Mouse (Mus musculus) heart, embryonic 10.5 days (tissue): ENCODE measurements around the gene Panx1. TPM values are rescaled to one million over a fixed set of nuclear protein-coding genes. Genes with fewer than 3 reads are reported as not detected.

ENCODE experiments used
- DNase-seq: peaks from one replicate; pipeline ENCODE4 v3.0.0-alpha.2; 2017; ENCODE audit warnings: low spot score
- H3K27ac ChIP-seq: fragments of 300-500 bp; sonication (generic); 2 replicates; pipeline ENCODE4 v1.5.1; 2016; ENCODE audit warnings: mild to moderate bottlenecking
- H3K27me3 ChIP-seq: fragments of 300-500 bp; sonication (generic); 2 replicates; pipeline ENCODE4 v1.6.1; 2016; ENCODE audit warnings: mild to moderate bottlenecking; ENCODE audit not compliant: poor library complexity, insufficient read depth, severe bottlenecking
- H3K36me3 ChIP-seq: fragments of 300-500 bp; sonication (generic); 2 replicates; pipeline ENCODE4 v1.6.1; 2016; ENCODE audit warnings: mild to moderate bottlenecking, moderate library complexity
- H3K4me1 ChIP-seq: fragments of 300-500 bp; sonication (generic); 2 replicates; pipeline ENCODE4 v1.6.1; 2016; ENCODE audit warnings: mild to moderate bottlenecking
- H3K4me3 ChIP-seq: fragments of 300-500 bp; sonication (generic); 2 replicates; pipeline ENCODE4 v1.5.1; 2016; ENCODE audit warnings: mild to moderate bottlenecking, moderate library complexity
- H3K9me3 ChIP-seq: fragments of 300-500 bp; sonication (generic); 2 replicates; pipeline ENCODE4 v1.6.1; 2016; ENCODE audit warnings: mild to moderate bottlenecking, moderate library complexity
- WGBS: fragments of 180-500 bp; shearing (Covaris S2); methylation state at CpG from one replicate; pipeline ENCODE4 v1.1.7; 2016; 5-methylcytosine and 5-hydroxymethylcytosine counted together
- polyA plus RNA-seq: library from polyadenylated mRNA; unstranded; fragments of >200 nt; fragmentation: Nextera tagmentation; extraction: Ambion mirVana; gene quantifications from 2 replicates; pipeline ENCODE4 v1.2.1, GENCODE M21; 2016

Gene Panx1
- polyA plus RNA-seq, 1 experiment from 2014 or later, result 43.7 TPM

DNA sequence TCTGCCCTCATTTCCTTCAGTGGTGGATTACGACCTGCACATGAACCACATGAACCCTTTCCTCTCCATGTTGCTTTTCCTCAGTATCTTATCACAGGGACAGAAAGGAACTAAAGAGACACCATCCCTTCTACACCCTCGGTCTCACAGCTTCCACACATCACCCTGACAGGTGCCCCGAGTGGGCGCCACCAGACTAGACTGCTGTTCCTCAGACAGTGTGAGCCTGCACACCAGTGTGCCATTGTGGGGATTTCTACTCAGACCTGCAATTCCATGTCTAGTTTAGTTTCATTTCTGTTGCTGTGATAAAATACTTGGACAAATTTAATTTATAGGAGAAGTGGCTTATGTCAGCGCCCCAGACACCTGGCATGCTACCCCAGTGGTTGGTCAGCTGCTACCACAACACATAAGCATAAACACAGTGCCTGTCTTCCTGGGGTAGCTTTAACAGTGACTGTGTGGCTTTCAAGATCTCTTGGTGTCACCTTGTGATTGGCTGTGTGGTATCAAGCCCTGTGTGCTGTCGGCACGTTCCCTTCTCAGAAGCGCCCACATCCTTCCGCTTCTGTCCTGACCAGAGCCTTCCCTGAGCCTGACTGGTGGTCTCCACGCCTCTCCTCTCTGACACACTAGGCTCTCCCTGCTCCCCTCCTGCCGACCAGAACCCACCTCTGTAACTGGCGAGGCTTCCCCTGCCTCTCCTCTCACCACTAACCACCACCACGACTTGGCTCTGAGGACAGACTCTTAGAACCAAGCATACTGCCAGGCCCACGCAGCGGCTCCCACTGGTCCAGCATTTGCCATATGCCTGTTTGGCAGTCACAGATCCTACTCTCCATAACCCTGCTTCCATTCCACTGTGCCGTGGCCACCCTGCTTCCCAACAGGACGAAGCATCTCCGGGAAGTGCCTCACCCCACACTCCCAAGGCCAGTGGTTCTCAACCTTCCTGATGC is 27.2 kb downstream of the Panx1 start:
- WGBS, result 67% methylated on average over 18 of the region's 18 CpGs
- Histone ChIP-seq H3K4me3 (no peak overlapping the region), H3K4me1 (peaks cover 3% of the 10 kb centered on the region), H3K36me3 (peaks cover 12% of the 10 kb centered on the region), H3K27me3 (no peaks in the 10 kb centered on the region), H3K27ac (no peak overlapping the region), H3K9me3 (no peaks in the 10 kb centered on the region)
- no peak for DNase-seq

GRCm38 (mm10) chr9:15015223-15015956 is 29.9 kb downstream of the Panx1 start:
- H3K9me3 ChIP-seq, result no peaks in the 10 kb centered on the region
- WGBS, result 53% methylated on average over 7 of the region's 7 CpGs
- DNase-seq, result no peak
- no peak overlapping the region for H3K27ac ChIP-seq
- no peaks in the 10 kb centered on the region for H3K27me3 ChIP-seq
- no peak overlapping the region for H3K4me3 ChIP-seq
- H3K4me1 ChIP-seq, result peaks cover 7% of the 10 kb centered on the region
- peaks cover 7% of the 10 kb centered on the region for H3K36me3 ChIP-seq

- H3K36me3 ChIP-seq, result peaks cover 26% of the 10 kb centered on the region
- H3K9me3 ChIP-seq, result no peaks in the 10 kb centered on the region
- no peak overlapping the region for H3K27ac ChIP-seq
- H3K27me3 ChIP-seq, result no peaks in the 10 kb centered on the region
- DNase-seq, result no peak
- H3K4me1 ChIP-seq, result peaks cover 25% of the 10 kb centered on the region; the same call in 1 of the 2 replicates
- 87% methylated on average over 14 of the region's 14 CpGs for WGBS
- no peak overlapping the region for H3K4me3 ChIP-seq
Measured at GRCm38 (mm10) chr9:15007566-15007965, 37.7 kb downstream of the Panx1 start.

GRCm38 (mm10) chr9:15004298-15004685 is 41.0 kb downstream of the Panx1 start:
- Histone ChIP-seq H3K4me3 (no peak overlapping the region), H3K4me1 (peaks cover 14% of the 10 kb centered on the region; the same call in 1 of the 2 replicates), H3K36me3 (peaks cover 23% of the 10 kb centered on the region), H3K9me3 (no peaks in the 10 kb centered on the region), H3K27me3 (no peaks in the 10 kb centered on the region), H3K27ac (no peak overlapping the region)
- no peak for DNase-seq
- 72% methylated on average over 9 of the region's 9 CpGs for WGBS

- Histone ChIP-seq H3K27ac (no peak overlapping the region), H3K4me1 (peaks cover 14% of the 10 kb centered on the region; the same call in 1 of the 2 replicates), H3K27me3 (no peaks in the 10 kb centered on the region), H3K9me3 (no peaks in the 10 kb centered on the region), H3K4me3 (no peak overlapping the region), H3K36me3 (peaks cover 23% of the 10 kb centered on the region)
- 59% methylated on average over 10 of the region's 10 CpGs for WGBS
- DNase-seq, result no peak
Measured at GRCm38 (mm10) chr9:15003676-15004297, 41.5 kb downstream of the Panx1 start.

DNA sequence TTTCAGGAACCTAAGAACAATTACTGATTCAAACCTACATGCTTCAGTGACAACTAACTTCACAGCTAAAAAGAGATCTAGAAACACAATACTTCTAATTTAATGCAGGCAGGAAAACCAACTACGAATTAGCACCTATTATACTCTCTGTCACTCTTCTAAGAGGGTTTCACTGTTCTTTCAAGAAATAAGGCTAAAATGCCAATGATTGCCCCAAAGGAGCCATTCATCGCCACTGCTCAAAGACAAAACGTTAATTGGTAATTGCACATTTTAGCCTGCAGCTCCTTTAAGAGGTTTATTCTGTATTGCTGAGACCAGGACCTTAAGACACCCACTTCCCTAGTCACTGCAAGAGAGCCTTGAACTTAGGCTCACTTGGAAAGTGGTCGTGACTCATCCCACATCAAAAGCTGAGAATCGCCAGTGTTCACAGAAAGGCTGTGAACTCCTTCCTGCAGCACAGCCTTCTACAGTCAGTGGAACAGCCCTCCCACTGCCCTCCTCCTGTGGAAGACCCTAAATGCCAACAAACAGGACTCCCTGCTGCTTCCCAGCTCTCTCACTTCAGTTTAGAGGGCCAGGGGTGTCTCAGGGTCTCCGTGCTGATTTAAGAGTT is 42.2 kb downstream of the Panx1 start:
- DNase-seq, result no peak
- peaks cover 14% of the 10 kb centered on the region; the same call in 1 of the 2 replicates for H3K4me1 ChIP-seq
- no peaks in the 10 kb centered on the region for H3K9me3 ChIP-seq
- peaks cover 23% of the 10 kb centered on the region for H3K36me3 ChIP-seq
- 51% methylated on average over 6 of the region's 6 CpGs for WGBS
- no peaks in the 10 kb centered on the region for H3K27me3 ChIP-seq
- no peak overlapping the region for H3K27ac ChIP-seq
- H3K4me3 ChIP-seq, result no peak overlapping the region

GRCm38 (mm10) chr9:14998790-14999189 is 46.5 kb downstream of the Panx1 start:
- H3K4me1 ChIP-seq, result peaks cover 5% of the 10 kb centered on the region; the same call in 1 of the 2 replicates
- H3K27ac ChIP-seq, result no peak overlapping the region
- no peaks in the 10 kb centered on the region for H3K9me3 ChIP-seq
- no peak overlapping the region for H3K4me3 ChIP-seq
- H3K36me3 ChIP-seq, result no peaks in the 10 kb centered on the region
- DNase-seq, result peak; percentile 63
- WGBS, result 84% methylated on average over 9 of the region's 9 CpGs
- H3K27me3 ChIP-seq, result no peaks in the 10 kb centered on the region

GRCm38 (mm10) chr9:14997271-14998055 is 47.8 kb downstream of the Panx1 start:
- 73% methylated on average over 11 of the region's 11 CpGs for WGBS
- H3K4me1 ChIP-seq, result no peaks in the 10 kb centered on the region
- H3K9me3 ChIP-seq, result no peaks in the 10 kb centered on the region
- no peaks in the 10 kb centered on the region for H3K27me3 ChIP-seq
- no peak overlapping the region for H3K27ac ChIP-seq
- H3K36me3 ChIP-seq, result no peaks in the 10 kb centered on the region
- no peak overlapping the region for H3K4me3 ChIP-seq
- DNase-seq, result no peak

- WGBS, result 66% methylated on average over 1 of the region's 1 CpGs
- Histone ChIP-seq H3K27ac (no peak overlapping the region), H3K4me1 (no peaks in the 10 kb centered on the region), H3K36me3 (no peaks in the 10 kb centered on the region), H3K27me3 (no peaks in the 10 kb centered on the region), H3K9me3 (no peaks in the 10 kb centered on the region), H3K4me3 (no peak overlapping the region)
- no peak for DNase-seq
Measured at GRCm38 (mm10) chr9:14995525-14995924, 49.8 kb downstream of the Panx1 start.

DNA sequence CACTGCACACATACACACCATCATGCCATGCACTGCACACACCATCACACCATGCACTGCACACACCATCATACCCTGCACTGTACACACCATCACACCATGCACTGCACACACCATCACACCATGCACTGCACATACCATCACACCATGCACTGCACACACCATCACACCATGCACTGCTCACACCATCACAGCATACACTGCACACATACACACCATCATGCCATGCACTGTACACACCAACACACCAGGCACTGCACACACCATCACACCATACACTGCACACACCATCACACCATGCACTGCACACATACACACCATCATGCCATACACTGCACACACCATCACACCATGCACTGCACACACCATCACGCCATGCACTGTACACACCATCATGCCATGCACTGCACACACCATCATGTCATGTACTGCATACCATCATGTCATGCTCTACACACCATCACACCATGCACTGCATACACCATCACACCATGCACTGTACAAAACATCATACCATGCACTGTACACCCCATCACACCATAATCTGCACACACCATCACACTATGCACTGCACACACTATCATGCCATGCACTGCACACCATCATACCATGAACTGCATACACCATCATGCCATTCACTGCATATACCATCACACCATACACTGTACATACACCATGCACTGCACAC is 56.5 kb downstream of the Panx1 start:
- no peak overlapping the region for H3K27ac ChIP-seq
- no peaks in the 10 kb centered on the region for H3K27me3 ChIP-seq
- H3K4me1 ChIP-seq, result no peaks in the 10 kb centered on the region
- no peaks in the 10 kb centered on the region for H3K9me3 ChIP-seq
- 85% methylated on average over 1 of the region's 1 CpGs for WGBS
- H3K4me3 ChIP-seq, result no peak overlapping the region
- DNase-seq, result no peak
- no peaks in the 10 kb centered on the region for H3K36me3 ChIP-seq

GRCm38 (mm10) chr9:14983141-14983540 is 62.1 kb downstream of the Panx1 start:
- 63% methylated on average over 3 of the region's 3 CpGs for WGBS
- H3K27ac ChIP-seq, result no peak overlapping the region
- H3K4me3 ChIP-seq, result no peak overlapping the region
- no peaks in the 10 kb centered on the region for H3K9me3 ChIP-seq
- H3K27me3 ChIP-seq, result no peaks in the 10 kb centered on the region
- no peaks in the 10 kb centered on the region for H3K36me3 ChIP-seq
- no peaks in the 10 kb centered on the region for H3K4me1 ChIP-seq
- no peak for DNase-seq
